9 mouse cellular contexts compared by ENCODE assay signal in genomic region chr11:62553633-62554032, GRCm38 (mm10). TPM values are rescaled to one million over a fixed set of nuclear protein-coding genes. Genes with fewer than 3 reads are reported as not detected.
DNase-seq lines count a peak whose midpoint lies in the region; ATAC-seq lines count a peak whose summit lies in the region.
"Had no signal": no experiment of that assay in that cellular context is flagged by ENCODE, and none has a peak within 500 bp of the region (broad histone marks: within the 10 kb centered on the region; RNA-seq: fewer than 3 reads in every experiment).

No protein-coding gene starts in this region.

- H3K4me3 ChIP-seq in kidney, embryonic 14.5 days (ENCODE audit: low read length) = peak overlapping the region; percentile 59
- H3K4me3 ChIP-seq in brown adipose tissue, adult 24 weeks (ENCODE audit: insufficient read depth, low read depth, low read length) = peak overlapping the region; percentile 40
- peak overlapping the region; percentile 50 for H3K4me3 ChIP-seq in hindbrain, embryonic 15.5 days
- H3K4me3 ChIP-seq in midbrain, embryonic 15.5 days = peak overlapping the region; percentile 39

- no peaks in the 10 kb centered on the region for H3K27me3 ChIP-seq in kidney, embryonic 14.5 days (ENCODE audit: control insufficient read depth, insufficient read depth, low read length)
- H3K27me3 ChIP-seq in hindbrain, embryonic 15.5 days = no peaks in the 10 kb centered on the region
- no peaks in the 10 kb centered on the region for H3K27me3 ChIP-seq in midbrain, embryonic 15.5 days (replicated peaks)
- H3K27me3 ChIP-seq: Patski had no signal

- WGBS in kidney, embryonic 14.5 days = 84% methylated on average over 5 of the region's 5 CpGs
- 77% methylated on average over 5 of the region's 5 CpGs for WGBS in hindbrain, embryonic 15.5 days
- WGBS in midbrain, embryonic 15.5 days = 82% methylated on average over 5 of the region's 5 CpGs

- H3K4me1 ChIP-seq in kidney, embryonic 14.5 days (ENCODE audit: control insufficient read depth, insufficient read depth, low read length) = peaks cover 17% of the 10 kb centered on the region
- peaks cover 2% of the 10 kb centered on the region; the same call in 1 of the 2 replicates for H3K4me1 ChIP-seq in brown adipose tissue, adult 24 weeks (ENCODE audit: control insufficient read depth, insufficient read depth, insufficient read length, low read length)
- H3K4me1 ChIP-seq in hindbrain, embryonic 15.5 days (replicated peaks) = peaks cover 43% of the 10 kb centered on the region
- H3K4me1 ChIP-seq in midbrain, embryonic 15.5 days = peaks cover 43% of the 10 kb centered on the region

- ATAC-seq in kidney, embryonic 14.5 days (ENCODE audit: low FRiP score, low TSS enrichment) = no peak
- ATAC-seq in hindbrain, embryonic 15.5 days (ENCODE audit: low FRiP score, low read depth) = no peak
- ATAC-seq in midbrain, embryonic 15.5 days (replicated peaks) = no peak
- ATAC-seq: Patski had no signal

- H3K9me3 ChIP-seq in kidney, embryonic 14.5 days (ENCODE audit: control insufficient read depth, low read length) = no peaks in the 10 kb centered on the region
- H3K9me3 ChIP-seq in hindbrain, embryonic 15.5 days = no peaks in the 10 kb centered on the region
- no peaks in the 10 kb centered on the region for H3K9me3 ChIP-seq in midbrain, embryonic 15.5 days

- peak overlapping the region; percentile 48; the same call in 1 of the 2 replicates for H3K9ac ChIP-seq in kidney, embryonic 14.5 days (ENCODE audit: low read depth, low read length)
- H3K9ac ChIP-seq in hindbrain, embryonic 15.5 days = peak overlapping the region; percentile 49
- H3K9ac ChIP-seq in midbrain, embryonic 15.5 days = peak overlapping the region; percentile 28; the same call in 1 of the 2 replicates

- DNase-seq in kidney, adult 18-20 months = no peak
- no peak for DNase-seq in right cerebral cortex, postnatal 4 days
- DNase-seq in adrenal gland, adult 18-20 months (ENCODE audit: low spot score in 2 of 2) = no peak
- DNase-seq in cerebellum, postnatal 4 days (ENCODE audit: low spot score in 2 of 2) = no peak

- H3K4me2 ChIP-seq in kidney, embryonic 14.5 days (replicated peaks; ENCODE audit: low read depth, low read length) = peak overlapping the region; percentile 97
- peak overlapping the region; percentile 98 for H3K4me2 ChIP-seq in hindbrain, embryonic 15.5 days
- peak overlapping the region; percentile 81 for H3K4me2 ChIP-seq in midbrain, embryonic 15.5 days

- H3K27ac ChIP-seq in kidney, embryonic 14.5 days (ENCODE audit: low read depth, low read length) = no peak overlapping the region
- H3K27ac ChIP-seq in brown adipose tissue, adult 24 weeks (replicated peaks; ENCODE audit: low read depth, low read length) = no peak overlapping the region
- H3K27ac ChIP-seq in hindbrain, embryonic 15.5 days (replicated peaks) = no peak overlapping the region
- no peak overlapping the region for H3K27ac ChIP-seq in midbrain, embryonic 15.5 days

- H3K36me3 ChIP-seq in kidney, embryonic 14.5 days (ENCODE audit: control insufficient read depth, insufficient read depth, low read length) = peaks cover 26% of the 10 kb centered on the region
- H3K36me3 ChIP-seq in hindbrain, embryonic 15.5 days = peaks cover 10% of the 10 kb centered on the region; the same call in 1 of the 2 replicates
- H3K36me3 ChIP-seq in midbrain, embryonic 15.5 days (replicated peaks) = no peaks in the 10 kb centered on the region

RNA-seq across cellular contexts. Expression of gene Ubb, which starts 2.7 kb away (rescaled TPM):
- polyA plus RNA-seq in kidney, embryonic 14.5 days (2014; fragmentation: Nextera tagmentation; extraction: Ambion mirVana) = 3,178 and 3,504 TPM in 2 replicates
- 359 and 432 TPM in 2 replicates for polyA plus RNA-seq in brown adipose tissue, adult 24 weeks (2012; ENCODE audit: insufficient read depth, insufficient read length, missing spikeins)
- polyA plus RNA-seq in hindbrain, embryonic 15.5 days (2015; fragmentation: Nextera tagmentation; extraction: Ambion mirVana) = 4,365 and 4,386 TPM in 2 replicates
- 4,689 and 4,874 TPM in 2 replicates for polyA plus RNA-seq in midbrain, embryonic 15.5 days (2015; fragmentation: Nextera tagmentation; extraction: Ambion mirVana)
- total RNA-seq in adrenal gland, adult 18-20 months (2021) = 1,000 to 10,000 TPM; 1,040 to 1,434 TPM

RNA-seq across cellular contexts. Expression of gene Cenpv, which starts 14.6 kb away (rescaled TPM):
- 29.8 and 33.1 TPM in 2 replicates for polyA plus RNA-seq in kidney, embryonic 14.5 days (2014; fragmentation: Nextera tagmentation; extraction: Ambion mirVana)
- 41.7 and 45.2 TPM in 2 replicates for polyA plus RNA-seq in brown adipose tissue, adult 24 weeks (2012; ENCODE audit: insufficient read depth, insufficient read length, missing spikeins)
- 56.8 and 57.3 TPM in 2 replicates for polyA plus RNA-seq in hindbrain, embryonic 15.5 days (2015; fragmentation: Nextera tagmentation; extraction: Ambion mirVana)
- polyA plus RNA-seq in midbrain, embryonic 15.5 days (2015; fragmentation: Nextera tagmentation; extraction: Ambion mirVana) = 67.0 and 67.3 TPM in 2 replicates
- 10 to 100 TPM; 32.0 to 33.1 TPM for total RNA-seq in adrenal gland, adult 18-20 months (2021)

RNA-seq across cellular contexts. Expression of gene Trpv2, which starts 20.7 kb away (rescaled TPM):
- polyA plus RNA-seq in kidney, embryonic 14.5 days (2014; fragmentation: Nextera tagmentation; extraction: Ambion mirVana) = 1.2 and 1.4 TPM in 2 replicates
- 1.0 and 2.5 TPM in 2 replicates for polyA plus RNA-seq in brown adipose tissue, adult 24 weeks (2012; ENCODE audit: insufficient read depth, insufficient read length, missing spikeins)
- polyA plus RNA-seq in hindbrain, embryonic 15.5 days (2015; fragmentation: Nextera tagmentation; extraction: Ambion mirVana) = 30.9 and 31.2 TPM in 2 replicates
- polyA plus RNA-seq in midbrain, embryonic 15.5 days (2015; fragmentation: Nextera tagmentation; extraction: Ambion mirVana) = 35.8 and 38.8 TPM in 2 replicates
- 1 to 10 TPM; 3.4 to 7.2 TPM for total RNA-seq in adrenal gland, adult 18-20 months (2021)
